Mouse (Mus musculus): ENCODE measurements around the gene Oxct2a. TPM values are rescaled to one million over a fixed set of nuclear protein-coding genes. Genes with fewer than 3 reads are reported as not detected.
A peak's percentile ranks its signal among the peaks of the same experiment; 100 is the strongest.
"Not testable (repeated sequence)": the region's sequence is repeated elsewhere in the genome, so short reads cannot be mapped to it uniquely, and the experiment has no call there.

The Oxct2a gene
- polyA plus RNA-seq, 1 experiment: not detected

- Histone ChIP-seq H3K4me3 (replicated peaks; ENCODE audit: extremely low read depth, low read depth, low read length) (no peak overlapping the region), H3K4me1 (ENCODE audit: control insufficient read depth, insufficient read depth, low read length) (no peaks in the 10 kb centered on the region)
- DNase-seq: no peak
- TF ChIP-seq CTCF (IDR thresholded peaks at IDR 0.05; ENCODE audit: insufficient read depth, low read length): no peak
- no peak for TF ChIP-seq POLR2A (IDR thresholded peaks at IDR 0.05; ENCODE audit: borderline replicate concordance, extremely low read depth, low read depth, low read length)
- WGBS: 45% methylated on average over 3 of the region's 3 CpGs
These were observed 2.7 kb upstream of the Oxct2a start for GRCm38 (mm10) chr4:123326087-123326486.

- WGBS: 8% methylated on average over 29 of the region's 38 CpGs
- H3K4me1 ChIP-seq (ENCODE audit: control insufficient read depth, insufficient read depth, low read length); DNase-seq; H3K4me3 ChIP-seq (replicated peaks; ENCODE audit: extremely low read depth, low read depth, low read length): not testable (repeated sequence)
These were observed 524 bp downstream of the Oxct2a start for GRCm38 (mm10) chr4:123322910-123323309.

DNA sequence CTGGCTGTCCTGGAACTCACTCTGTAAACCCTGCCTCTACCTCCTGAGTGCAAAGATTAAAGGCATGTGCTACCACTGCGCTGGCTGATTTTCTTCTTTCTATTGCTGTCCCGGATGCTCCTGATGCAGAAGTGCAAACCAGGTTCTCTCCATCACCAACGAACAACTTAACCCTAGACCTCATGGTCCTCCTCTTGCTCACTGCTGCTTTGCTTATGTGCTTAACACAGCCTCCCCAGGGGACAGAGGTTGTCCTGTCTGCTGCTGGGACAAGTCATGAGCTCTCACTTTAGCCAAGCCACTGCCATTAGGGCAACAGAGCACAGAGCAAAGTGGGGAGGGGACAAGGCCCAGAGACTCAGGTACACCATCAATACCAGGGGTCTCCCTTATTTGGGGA lies 8.9 kb downstream of the Oxct2a start:
- Histone ChIP-seq H3K4me3 (replicated peaks; ENCODE audit: extremely low read depth, low read depth, low read length) (no peak overlapping the region), H3K4me1 (ENCODE audit: control insufficient read depth, insufficient read depth, low read length) (no peaks in the 10 kb centered on the region)
- TF ChIP-seq POLR2A (IDR thresholded peaks at IDR 0.05; ENCODE audit: borderline replicate concordance, extremely low read depth, low read depth, low read length) (no peak), CTCF (IDR thresholded peaks at IDR 0.05; ENCODE audit: insufficient read depth, low read length) (no peak)
- WGBS: 90% methylated on average over 3 of the region's 3 CpGs
- DNase-seq: no peak

DNA sequence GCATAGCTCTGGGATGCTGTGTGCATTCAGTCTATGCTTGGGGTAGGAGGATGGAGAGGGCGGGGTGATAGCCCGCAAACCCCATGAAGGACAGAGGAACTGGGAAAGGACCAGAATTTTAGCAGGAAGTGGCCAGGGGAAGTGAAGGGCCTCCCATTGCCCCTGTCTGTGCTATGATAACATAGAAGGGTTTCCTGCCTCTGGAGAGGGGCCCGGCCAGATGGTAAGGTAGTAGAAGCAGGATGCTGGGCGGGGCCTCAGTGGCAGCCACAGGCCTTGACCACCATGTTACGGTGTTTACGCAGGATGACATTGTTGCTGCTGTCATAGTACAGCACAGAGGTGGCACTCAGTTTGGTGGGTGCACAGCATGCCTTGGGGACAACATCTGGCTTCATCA lies 10.4 kb downstream of the Oxct2a start:
- DNase-seq: no peak
- WGBS: 53% methylated on average over 6 of the region's 6 CpGs
- Histone ChIP-seq H3K4me1 (ENCODE audit: control insufficient read depth, insufficient read depth, low read length) (no peaks in the 10 kb centered on the region), H3K4me3 (replicated peaks; ENCODE audit: extremely low read depth, low read depth, low read length) (no peak overlapping the region)
- no peak for TF ChIP-seq CTCF (IDR thresholded peaks at IDR 0.05; ENCODE audit: insufficient read depth, low read length)
- TF ChIP-seq POLR2A (IDR thresholded peaks at IDR 0.05; ENCODE audit: borderline replicate concordance, extremely low read depth, low read depth, low read length): no peak

GRCm38 (mm10) chr4:123311845-123312244 lies 11.6 kb downstream of the Oxct2a start:
- no peaks in the 10 kb centered on the region for H3K4me1 ChIP-seq (ENCODE audit: control insufficient read depth, insufficient read depth, low read length)
- 76% methylated on average over 7 of the region's 7 CpGs for whole genome bisulfite sequencing
- no peak overlapping the region for H3K4me3 ChIP-seq (replicated peaks; ENCODE audit: extremely low read depth, low read depth, low read length)
- DNase-seq: no peak
- TF ChIP-seq CTCF (IDR thresholded peaks at IDR 0.05; ENCODE audit: insufficient read depth, low read length) (no peak), POLR2A (IDR thresholded peaks at IDR 0.05; ENCODE audit: borderline replicate concordance, extremely low read depth, low read depth, low read length) (no peak)

- 34% methylated on average over 3 of the region's 3 CpGs for WGBS
- 0 out of 2 replicates have a peak, but pooled peaks cover 2% of the 10 kb centered on the region for H3K4me1 ChIP-seq (ENCODE audit: control insufficient read depth, insufficient read depth, low read length)
These were observed 15.1 kb downstream of the Oxct2a start for GRCm38 (mm10) chr4:123308292-123308691.

DNA sequence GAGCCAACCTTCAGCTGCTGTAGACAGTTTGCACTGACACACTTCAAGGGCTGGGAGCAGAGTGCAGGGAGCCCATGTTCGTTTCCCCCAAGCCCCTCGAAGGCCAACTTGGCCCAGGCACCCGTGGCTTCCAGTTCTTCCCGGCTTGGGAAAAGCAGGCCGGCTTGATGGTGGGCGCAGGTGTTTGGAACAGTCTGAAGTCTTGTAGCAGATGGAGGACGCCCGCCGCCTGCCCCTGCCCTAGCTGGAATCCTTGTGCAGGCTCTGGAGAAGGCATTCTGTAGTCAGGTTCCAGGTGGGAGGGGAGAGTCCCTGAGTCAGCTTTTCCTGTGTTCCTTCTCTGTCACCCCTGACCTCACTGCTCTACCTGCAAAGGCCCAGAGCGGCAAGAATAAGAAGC lies 16.4 kb downstream of the Oxct2a start:
- no peak for DNase-seq
- Histone ChIP-seq H3K4me1 (ENCODE audit: control insufficient read depth, insufficient read depth, low read length) (0 out of 2 replicates have a peak, but pooled peaks cover 2% of the 10 kb centered on the region), H3K4me3 (replicated peaks; ENCODE audit: extremely low read depth, low read depth, low read length) (no peak overlapping the region)
- WGBS: 88% methylated on average over 10 of the region's 10 CpGs
- TF ChIP-seq POLR2A (IDR thresholded peaks at IDR 0.05; ENCODE audit: borderline replicate concordance, extremely low read depth, low read depth, low read length) (no peak), CTCF (IDR thresholded peaks at IDR 0.05; ENCODE audit: insufficient read depth, low read length) (no peak)

More at GRCm38 (mm10) chr4:123308292-123308691, 15.1 kb downstream of the Oxct2a start:
- no peak for TF ChIP-seq POLR2A (IDR thresholded peaks at IDR 0.05; ENCODE audit: borderline replicate concordance, extremely low read depth, low read depth, low read length)
- TF ChIP-seq CTCF (IDR thresholded peaks at IDR 0.05; ENCODE audit: insufficient read depth, low read length): no peak
- no peak for DNase-seq
- no peak overlapping the region for H3K4me3 ChIP-seq (replicated peaks; ENCODE audit: extremely low read depth, low read depth, low read length)

GRCm38 (mm10) chr4:123305789-123306188 lies 17.6 kb downstream of the Oxct2a start:
- Histone ChIP-seq H3K4me3 (replicated peaks; ENCODE audit: extremely low read depth, low read depth, low read length) (no peak overlapping the region), H3K4me1 (ENCODE audit: control insufficient read depth, insufficient read depth, low read length) (0 out of 2 replicates have a peak, but pooled peaks cover 2% of the 10 kb centered on the region)
- WGBS: 8% methylated on average over 3 of the region's 3 CpGs
- TF ChIP-seq POLR2A (IDR thresholded peaks at IDR 0.05; ENCODE audit: borderline replicate concordance, extremely low read depth, low read depth, low read length) (no peak), CTCF (IDR thresholded peaks at IDR 0.05; ENCODE audit: insufficient read depth, low read length) (peak; percentile 43; the same call in 1 of the 2 replicates)
- DNase-seq: peak; percentile 45

- DNase-seq: no peak
- WGBS: 85% methylated on average over 11 of the region's 11 CpGs
- Histone ChIP-seq H3K4me3 (replicated peaks; ENCODE audit: extremely low read depth, low read depth, low read length) (no peak overlapping the region), H3K4me1 (ENCODE audit: control insufficient read depth, insufficient read depth, low read length) (no peaks in the 10 kb centered on the region)
- TF ChIP-seq POLR2A (IDR thresholded peaks at IDR 0.05; ENCODE audit: borderline replicate concordance, extremely low read depth, low read depth, low read length) (no peak), CTCF (IDR thresholded peaks at IDR 0.05; ENCODE audit: insufficient read depth, low read length) (no peak)
These were observed 24.3 kb downstream of the Oxct2a start for GRCm38 (mm10) chr4:123298980-123299670.

GRCm38 (mm10) chr4:123298226-123298625 lies 25.2 kb downstream of the Oxct2a start:
- WGBS: 68% methylated on average over 4 of the region's 4 CpGs
- no peaks in the 10 kb centered on the region for H3K4me1 ChIP-seq (ENCODE audit: control insufficient read depth, insufficient read depth, low read length)
- DNase-seq: no peak

More at GRCm38 (mm10) chr4:123298226-123298625, 25.2 kb downstream of the Oxct2a start:
- H3K4me3 ChIP-seq (replicated peaks; ENCODE audit: extremely low read depth, low read depth, low read length): no peak overlapping the region
- TF ChIP-seq POLR2A (IDR thresholded peaks at IDR 0.05; ENCODE audit: borderline replicate concordance, extremely low read depth, low read depth, low read length): no peak
- no peak for TF ChIP-seq CTCF (IDR thresholded peaks at IDR 0.05; ENCODE audit: insufficient read depth, low read length)

Data from lung, adult 2 months (tissue).